Mouse (Mus musculus): Measurements from ENCODE around the gene Olfr397.

The Olfr397 gene

GRCm38 (mm10) chr11:73960517-73960916, at the start of gene Olfr397:
Gene Olfr397 (plus strand): TSS chr11:73960817.
- DNase-seq: no peak

DNA sequence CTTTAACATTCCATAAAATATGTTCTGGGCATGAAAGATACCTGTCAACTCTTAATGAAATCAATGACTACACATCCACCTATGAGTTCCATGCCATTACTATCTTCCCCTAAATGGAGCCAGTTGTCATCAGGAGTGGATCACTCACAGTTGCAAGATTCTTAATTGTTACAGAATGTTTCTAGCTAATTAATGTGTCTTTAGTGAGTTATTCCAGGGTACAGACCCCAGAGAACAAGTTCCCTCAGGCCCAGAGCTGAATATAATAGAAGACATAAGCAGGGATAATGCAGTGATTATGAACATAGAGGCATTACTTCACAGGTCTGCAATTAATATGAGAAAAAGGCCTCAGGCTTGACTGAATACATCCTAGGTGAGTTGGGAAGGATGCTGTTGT, 24.2 kb upstream of the Olfr397 start, which contains the start of gene Olfr23:
Gene Olfr23 (plus strand): TSS at position 301 of the 400 bp plus-strand sequence.
- DNase-seq: no peak

- DNase-seq: no peak
Measured at GRCm38 (mm10) chr11:73990307-73990706, 29.7 kb downstream of the Olfr397 start, which contains the start of gene Olfr398. Gene Olfr398 (minus strand): TSS chr11:73990407.

DNA sequence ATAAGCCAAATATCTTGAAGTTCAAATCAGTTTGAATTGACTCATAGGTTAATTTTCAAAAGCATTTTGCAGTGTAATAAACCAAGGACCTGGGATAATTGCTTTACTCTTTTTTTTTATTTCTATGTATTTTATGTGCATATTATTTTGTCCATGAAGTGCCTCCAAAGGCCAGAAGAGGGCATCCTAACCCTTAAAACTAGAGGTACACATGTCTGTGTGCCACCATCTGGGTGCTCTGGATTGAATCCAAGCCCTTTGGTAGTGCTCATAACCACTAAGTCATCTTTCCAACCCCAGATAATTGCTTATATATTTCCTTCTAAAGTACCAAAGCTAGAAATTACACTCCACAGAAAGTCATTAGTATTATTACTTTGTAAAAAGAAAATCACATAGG, 32.5 kb downstream of the Olfr397 start:
- no peak for DNase-seq

Data from liver (tissue).